Mouse (Mus musculus) monocyte, adult 2 months (primary cell): ENCODE data around the gene Ptprcap.
"Not testable (repeated sequence)": the region's sequence is repeated elsewhere in the genome, so short reads cannot be mapped to it uniquely, and the experiment has no call there.

Source experiments
- DNase-seq, 2 experiments: peaks; one replicate each; pipeline ENCODE4 v3.0.0; 2022; ENCODE audit warnings: low spot score in 2 of 2, low read depth in 1 of 2

Ptprcap gene

DNA sequence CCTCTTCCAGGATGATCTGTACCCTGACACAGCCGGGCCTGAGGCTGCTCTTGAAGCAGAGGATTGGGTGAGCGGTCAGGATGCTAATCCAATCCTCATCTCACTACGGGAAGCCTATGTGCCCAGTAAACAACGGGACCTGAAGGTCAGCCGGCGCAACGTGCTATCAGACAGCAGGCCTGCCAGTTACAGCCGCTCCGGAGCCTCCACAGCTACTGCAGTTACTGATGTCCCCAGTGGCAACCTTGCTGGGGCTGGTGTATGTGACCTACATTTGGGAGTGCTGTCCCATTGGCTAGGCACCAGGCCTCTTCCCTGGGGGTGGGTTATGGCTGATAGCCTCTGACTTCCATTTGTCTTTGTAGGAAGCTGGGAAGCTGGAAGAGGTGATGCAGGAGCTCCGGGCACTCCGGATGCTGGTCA is at the start of gene Ptprcap:
Gene Ptprcap, plus strand, starts transcription at position 373 of the 423 bp plus-strand sequence.
- no peak for DNase-seq

- DNase-seq: no peak
These were observed 49.6 kb upstream of the Ptprcap start for GRCm38 (mm10) chr19:4103792-4104191.

- DNase-seq: no peak
These were observed 48.7 kb upstream of the Ptprcap start for GRCm38 (mm10) chr19:4104675-4105194.

- DNase-seq: no peak
These were observed 46.8 kb upstream of the Ptprcap start for GRCm38 (mm10) chr19:4106654-4107053.

DNA sequence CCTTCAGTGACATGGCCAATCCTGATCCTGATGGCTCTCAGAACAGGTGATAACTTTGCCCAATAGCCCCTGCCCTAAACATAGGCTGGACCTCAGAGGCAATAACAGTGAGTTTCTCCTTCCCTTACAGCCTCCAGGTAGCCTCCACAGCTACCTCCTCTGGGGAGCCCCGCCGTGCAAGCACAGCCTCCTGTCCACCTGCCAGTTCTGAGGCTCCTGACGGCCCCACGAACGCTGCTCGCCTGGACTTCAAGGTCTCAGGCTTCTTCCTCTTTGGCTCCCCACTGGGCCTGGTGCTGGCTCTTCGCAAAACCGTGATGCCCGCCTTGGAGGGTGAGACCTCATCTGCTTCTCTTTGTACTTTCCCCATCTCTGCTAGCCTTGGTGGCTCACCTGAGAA is 44.9 kb upstream of the Ptprcap start:
- DNase-seq: no peak

DNA sequence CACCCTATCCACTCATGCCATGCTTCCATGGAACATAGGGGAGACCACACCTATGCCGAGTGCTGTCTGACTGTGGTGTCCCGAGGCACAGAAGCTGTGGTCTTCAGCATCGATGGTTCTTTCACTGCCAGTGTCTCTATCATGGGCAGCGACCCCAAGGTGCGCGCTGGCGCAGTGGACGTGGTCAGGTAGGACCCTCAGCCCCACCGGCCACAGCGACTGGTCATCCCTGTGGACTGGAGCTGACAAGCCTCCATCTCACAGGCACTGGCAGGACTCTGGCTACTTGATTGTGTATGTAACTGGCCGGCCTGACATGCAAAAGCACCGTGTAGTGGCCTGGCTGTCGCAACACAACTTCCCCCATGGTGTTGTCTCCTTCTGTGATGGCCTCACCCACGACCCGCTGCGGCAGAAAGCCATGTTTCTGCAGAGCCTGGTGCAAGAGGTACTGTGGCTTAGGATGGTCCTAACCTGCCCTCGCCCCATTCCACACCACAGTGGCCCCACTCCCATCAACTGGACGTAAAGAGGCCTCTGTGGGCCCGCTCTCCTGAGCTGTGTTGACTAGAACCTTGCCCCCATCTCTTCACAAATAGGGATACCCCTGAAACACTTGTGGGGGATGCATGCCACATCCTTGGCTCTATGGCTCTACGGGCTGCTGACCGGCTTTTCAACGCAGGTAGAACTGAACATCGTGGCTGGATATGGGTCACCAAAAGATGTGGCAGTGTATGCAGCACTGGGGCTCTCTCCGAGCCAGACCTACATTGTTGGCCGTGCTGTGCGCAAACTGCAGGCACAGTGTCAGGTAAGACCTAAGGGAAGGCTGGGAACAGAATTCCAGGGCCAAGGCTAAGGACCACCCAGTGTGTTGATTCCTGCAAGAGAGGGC is 41.1 kb upstream of the Ptprcap start:
- DNase-seq: peak in 1 of 2 experiments; percentile 47

DNA sequence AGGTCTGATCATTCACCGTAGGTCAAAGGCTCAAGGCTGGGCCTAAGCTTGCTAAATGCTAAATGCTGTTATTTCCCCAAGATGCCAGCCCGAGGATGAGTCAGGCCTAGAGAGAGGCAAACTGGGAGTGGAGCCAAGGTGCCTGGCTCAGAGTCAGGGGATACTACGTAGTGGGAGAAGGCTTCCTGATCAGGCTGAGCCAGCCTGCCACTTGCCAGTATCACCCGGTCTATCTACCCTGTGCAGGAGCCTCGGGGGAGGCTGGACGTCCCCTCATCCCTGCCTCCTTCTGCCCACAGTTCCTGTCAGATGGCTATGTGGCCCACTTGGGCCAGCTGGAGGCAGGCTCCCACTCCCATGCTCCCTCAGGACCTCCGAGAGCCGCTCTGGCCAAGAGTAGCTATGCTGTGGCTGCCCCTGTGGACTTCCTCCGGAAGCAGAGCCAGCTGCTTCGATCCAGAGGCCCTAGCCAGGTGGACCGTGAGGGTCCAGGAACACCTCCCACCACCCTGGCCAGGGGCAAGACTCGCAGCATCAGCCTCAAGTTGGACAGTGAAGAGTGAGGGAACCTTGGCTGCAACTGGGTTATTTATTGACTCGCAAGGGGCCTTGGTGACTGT is 40.1 kb upstream of the Ptprcap start:
- DNase-seq: peak in 1 of 2 experiments; percentile 61

- DNase-seq: peak in 1 of 2 experiments; percentile 64
These were observed 39.6 kb upstream of the Ptprcap start for GRCm38 (mm10) chr19:4113806-4114230.

- no peak for DNase-seq
These were observed 38.9 kb upstream of the Ptprcap start for GRCm38 (mm10) chr19:4114551-4114950.

DNA sequence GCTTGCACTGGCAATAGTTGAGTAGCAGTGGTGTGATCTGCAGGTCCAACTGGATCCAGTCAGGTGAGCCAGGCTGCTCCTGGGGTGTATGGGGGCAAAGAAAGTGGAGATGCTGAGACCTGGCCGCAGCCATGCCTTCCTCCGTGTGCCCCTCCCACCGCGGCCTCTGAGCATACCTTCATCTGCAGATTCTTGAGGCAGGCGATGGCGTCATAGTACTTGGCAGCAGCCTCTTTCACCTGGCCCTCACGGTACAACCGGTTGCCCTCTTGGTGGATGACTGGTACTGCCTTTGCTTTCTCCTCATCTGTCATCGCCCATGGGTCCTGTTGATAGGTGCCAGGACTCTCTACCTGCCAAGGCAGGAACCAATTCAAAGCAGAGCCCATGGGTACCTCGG is 38.3 kb upstream of the Ptprcap start:
- DNase-seq: no peak

GRCm38 (mm10) chr19:4115816-4116215 is 37.6 kb upstream of the Ptprcap start:
- DNase-seq: no peak

DNA sequence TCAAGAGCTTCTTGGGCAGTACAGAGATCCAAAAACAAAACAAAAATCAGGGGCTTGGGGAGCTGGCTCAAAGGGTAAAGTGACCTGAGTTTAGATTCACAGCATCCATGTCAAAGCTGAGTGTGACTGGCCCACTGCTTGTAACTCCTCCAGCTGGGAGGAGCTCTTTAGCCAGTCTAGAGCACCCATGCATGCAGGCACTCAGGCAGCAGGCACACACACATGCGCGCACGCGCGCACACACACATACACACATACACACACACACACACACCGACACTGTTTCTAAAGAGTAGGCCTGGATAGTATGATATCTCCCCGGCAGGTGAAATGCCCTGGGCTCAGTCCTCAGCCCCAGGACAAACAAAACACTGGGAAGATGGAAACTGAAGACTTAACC is 36.4 kb upstream of the Ptprcap start:
- DNase-seq: no peak

- no peak for DNase-seq
These were observed 35.1 kb upstream of the Ptprcap start for GRCm38 (mm10) chr19:4118350-4118749.

DNA sequence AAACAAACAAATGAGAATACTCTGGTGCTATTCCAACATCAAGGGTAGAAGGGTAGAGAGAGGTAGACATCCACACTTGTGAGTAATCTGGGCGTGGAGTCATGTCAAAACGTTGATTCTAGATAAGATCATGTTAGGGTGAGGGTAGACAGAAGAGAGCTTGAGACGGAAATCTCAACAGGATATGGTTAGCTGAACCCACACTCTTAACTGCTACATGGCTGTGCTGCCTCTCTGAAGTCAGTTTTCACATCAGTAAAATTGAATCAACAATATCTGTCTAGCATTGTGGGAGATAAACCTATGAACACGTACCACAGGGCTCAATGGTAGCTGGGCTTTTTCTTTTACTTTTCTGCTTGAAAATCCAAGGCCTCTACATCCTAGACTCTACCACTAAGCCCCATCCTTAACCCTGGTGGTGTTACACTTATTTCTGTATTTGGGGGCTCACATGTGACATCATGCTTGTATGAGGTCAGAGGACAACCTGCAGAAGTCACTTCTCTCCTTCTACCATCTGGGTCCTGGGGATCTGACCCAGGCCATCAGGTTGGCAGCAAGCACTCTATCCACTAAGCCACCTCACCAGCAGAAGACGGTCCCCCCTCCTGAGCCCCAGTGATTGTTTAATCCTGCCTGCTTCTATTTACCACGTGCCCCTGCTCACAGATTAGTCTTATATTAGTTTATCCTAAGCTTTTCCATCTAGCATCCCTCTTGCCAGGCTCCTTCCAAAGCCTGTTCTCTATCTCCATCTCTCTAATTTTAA is 33.5 kb upstream of the Ptprcap start:
- DNase-seq: no peak

DNA sequence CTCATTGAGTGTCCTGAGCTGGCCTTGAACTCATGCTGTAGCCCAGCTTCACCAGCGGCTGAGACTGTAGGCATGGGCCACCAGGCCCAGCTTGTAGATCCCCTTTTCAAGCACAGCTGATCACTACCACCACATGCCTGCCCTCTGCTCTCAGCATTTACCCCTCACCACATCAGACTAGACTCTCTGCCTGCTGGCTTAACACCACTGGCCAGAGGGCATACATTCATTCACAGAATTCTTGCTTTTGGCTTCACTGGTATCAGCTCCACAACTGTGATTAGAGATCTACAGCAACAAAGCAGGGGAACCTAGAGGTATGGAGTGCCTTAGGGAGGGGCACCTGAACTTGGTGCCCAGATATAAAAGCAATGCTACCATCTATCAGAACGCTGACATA is 32.9 kb upstream of the Ptprcap start:
- DNase-seq: no peak

DNA sequence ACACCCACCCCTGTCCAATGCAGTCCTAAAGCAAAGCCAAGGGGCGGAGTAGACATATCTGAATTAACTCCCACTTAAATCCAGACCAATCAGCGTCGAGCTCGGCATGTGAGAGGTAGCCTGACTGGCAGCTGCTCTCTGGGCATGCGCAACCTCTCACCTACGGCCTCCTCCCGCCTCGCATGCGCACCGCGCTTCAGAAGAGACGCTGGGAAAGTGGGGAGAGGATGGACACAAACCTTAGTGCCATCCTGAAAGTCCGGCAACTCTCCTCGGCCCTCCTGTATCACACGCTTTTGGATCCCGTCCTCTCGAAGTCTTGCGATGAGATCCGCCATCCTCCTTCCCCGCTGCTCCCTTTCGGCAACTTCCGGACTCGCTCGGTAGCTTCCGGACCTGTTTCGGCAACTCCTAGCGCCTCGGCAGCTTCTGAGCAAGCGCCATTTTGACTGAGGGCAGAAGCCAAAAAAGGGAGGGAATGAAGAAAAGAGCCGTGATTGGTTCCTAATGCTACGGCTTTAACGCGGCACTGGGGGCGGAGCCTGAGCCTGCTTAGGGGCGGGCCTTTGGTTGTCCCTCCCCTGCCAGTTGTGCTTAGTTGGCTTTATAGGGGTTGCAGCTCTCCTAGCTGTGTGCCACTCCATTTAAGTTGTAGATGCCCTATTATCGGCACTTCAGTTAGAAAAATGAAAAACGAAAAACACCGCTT is 32.2 kb upstream of the Ptprcap start:
- DNase-seq: peak; percentile 89 to 90

GRCm38 (mm10) chr19:4121896-4122295 is 31.5 kb upstream of the Ptprcap start:
- DNase-seq: not testable (repeated sequence)

GRCm38 (mm10) chr19:4122411-4123370 is 30.7 kb upstream of the Ptprcap start:
- DNase-seq: no peak

- no peak for DNase-seq
These were observed 29.0 kb upstream of the Ptprcap start for GRCm38 (mm10) chr19:4124432-4124831.

- not testable (repeated sequence) for DNase-seq
These were observed 28.1 kb upstream of the Ptprcap start for GRCm38 (mm10) chr19:4125268-4125667.
